Mouse (Mus musculus) limb, embryonic 12.5 days (tissue): ENCODE results near the gene Pten. TPM values are rescaled to one million over a fixed set of nuclear protein-coding genes. Genes with fewer than 3 reads are reported as not detected.

Source experiments
- ATAC-seq: fragments of 200-750 bp; cut with Nextera tagmentation; 2 replicates; pipeline ENCODE4 v1.8.0; 2017; ENCODE audit warnings: low read depth, moderate TSS enrichment; ENCODE audit not compliant: insufficient number of reproducible peaks, insufficient read depth, low FRiP score, low TSS enrichment
- H3K27ac ChIP-seq: fragments of 300-500 bp; sonication (generic); 2 replicates; pipeline ENCODE4 v1.5.1; 2016; ENCODE audit warnings: mild to moderate bottlenecking, moderate library complexity
- H3K27me3 ChIP-seq: fragments of 300-500 bp; sonication (generic); 2 replicates; pipeline ENCODE4 v1.6.1; 2016; ENCODE audit warnings: mild to moderate bottlenecking, moderate library complexity
- H3K36me3 ChIP-seq: fragments of 300-500 bp; sonication (generic); 2 replicates; pipeline ENCODE4 v1.6.1; 2016; ENCODE audit warnings: mild to moderate bottlenecking, moderate library complexity
- H3K4me1 ChIP-seq: fragments of 300-500 bp; sonication (generic); replicated peaks from 2 replicates; pipeline ENCODE4 v1.6.1; 2016
- H3K4me2 ChIP-seq: fragments of 300-500 bp; sonication (generic); 2 replicates; pipeline ENCODE4 v1.6.1; 2016; ENCODE audit warnings: mild to moderate bottlenecking, moderate library complexity
- H3K4me3 ChIP-seq: fragments of 300-500 bp; sonication (generic); replicated peaks from 2 replicates; pipeline ENCODE4 v1.5.1; 2016; ENCODE audit warnings: mild to moderate bottlenecking
- H3K9ac ChIP-seq: fragments of 300-500 bp; sonication (generic); replicated peaks from 2 replicates; pipeline ENCODE4 v1.6.1; 2016; ENCODE audit warnings: mild to moderate bottlenecking, moderate library complexity
- H3K9me3 ChIP-seq: fragments of 300-500 bp; sonication (generic); 2 replicates; pipeline ENCODE4 v1.6.1; 2016; ENCODE audit warnings: mild to moderate bottlenecking, moderate library complexity
- WGBS: fragments of 180-500 bp; shearing (Covaris S2); methylation state at CpG from one replicate; pipeline ENCODE4 v1.1.7; 2016; 5-methylcytosine and 5-hydroxymethylcytosine counted together
- polyA plus RNA-seq: library from polyadenylated mRNA; unstranded; fragments of >200 nt; fragmentation: Nextera tagmentation; extraction: Ambion mirVana; gene quantifications from 2 replicates; pipeline ENCODE4 v1.2.1, GENCODE M21; 2016

The Pten gene
- polyA plus RNA-seq, 1 experiment from 2014 or later, result 9.3 TPM

DNA sequence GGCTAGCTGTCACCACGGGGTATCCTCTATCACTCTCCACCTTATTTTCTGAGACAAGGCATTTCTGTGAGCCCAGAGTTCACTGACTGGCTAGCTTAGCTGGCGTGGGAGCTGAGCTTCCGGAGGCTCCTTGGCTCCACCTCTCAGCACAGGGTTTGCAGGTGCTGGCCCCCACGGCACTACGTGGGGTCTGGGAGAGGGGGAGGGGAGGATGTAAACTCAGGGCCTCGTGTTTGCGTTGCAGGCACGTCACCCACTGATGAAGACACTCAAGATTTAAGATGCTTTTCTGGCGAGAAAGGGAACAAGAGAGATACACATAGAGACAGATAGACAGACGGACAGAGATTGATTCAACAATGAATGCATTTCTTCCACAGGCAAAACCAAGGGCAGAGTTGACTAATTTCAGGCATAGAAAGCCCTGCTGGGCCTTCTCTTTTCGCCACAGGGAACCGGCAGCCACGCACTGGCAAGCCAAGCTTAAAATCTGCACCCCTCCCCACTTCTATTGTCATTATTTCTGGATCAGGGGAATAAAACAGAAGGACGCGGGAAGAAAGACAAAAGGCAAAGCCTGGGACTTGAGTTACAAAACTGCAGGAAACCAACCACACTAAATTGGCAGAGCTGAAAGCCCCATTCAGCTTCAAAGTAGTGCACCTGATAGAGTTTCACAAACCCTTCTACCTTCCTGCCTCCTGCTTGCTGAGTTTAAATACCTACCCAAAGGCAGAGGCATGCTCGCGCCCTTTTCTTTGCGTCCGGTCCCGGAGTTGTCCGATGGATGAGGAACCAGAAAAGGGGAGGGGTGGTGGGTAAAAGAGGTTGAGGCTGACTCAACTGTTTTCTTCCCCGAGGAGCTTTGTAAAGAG is 30.6 kb upstream of the Pten start:
- Histone ChIP-seq H3K27ac (no peak overlapping the region), H3K9ac (0 out of 2 replicates have a peak overlapping the region, but pooled peaks have one; percentile 4), H3K36me3 (no peaks in the 10 kb centered on the region), H3K9me3 (no peaks in the 10 kb centered on the region), H3K4me3 (peak overlapping the region; percentile 12), H3K27me3 (peaks cover 28% of the 10 kb centered on the region), H3K4me2 (peak overlapping the region; percentile 46), H3K4me1 (peaks cover 8% of the 10 kb centered on the region)
- no peak for ATAC-seq
- 5% methylated on average over 22 of the region's 22 CpGs for WGBS

GRCm38 (mm10) chr19:32729785-32730184 is 27.5 kb upstream of the Pten start:
- H3K27me3 ChIP-seq, result peaks cover 28% of the 10 kb centered on the region
- no peaks in the 10 kb centered on the region for H3K9me3 ChIP-seq
- whole genome bisulfite sequencing, result 82% methylated on average over 4 of the region's 4 CpGs
- no peak overlapping the region for H3K27ac ChIP-seq
- no peaks in the 10 kb centered on the region for H3K36me3 ChIP-seq
- no peak overlapping the region for H3K4me3 ChIP-seq
- peaks cover 8% of the 10 kb centered on the region for H3K4me1 ChIP-seq
- ATAC-seq, result no peak
- H3K4me2 ChIP-seq, result no peak overlapping the region
- no peak overlapping the region for H3K9ac ChIP-seq

GRCm38 (mm10) chr19:32732922-32733321 is 24.4 kb upstream of the Pten start:
- Histone ChIP-seq H3K4me2 (no peak overlapping the region), H3K27ac (no peak overlapping the region), H3K36me3 (no peaks in the 10 kb centered on the region), H3K9ac (no peak overlapping the region), H3K4me3 (no peak overlapping the region), H3K9me3 (no peaks in the 10 kb centered on the region), H3K27me3 (peaks cover 9% of the 10 kb centered on the region), H3K4me1 (no peaks in the 10 kb centered on the region)
- ATAC-seq, result no peak

- ATAC-seq, result no peak
- no peaks in the 10 kb centered on the region for H3K4me1 ChIP-seq
- H3K4me2 ChIP-seq, result no peak overlapping the region
- H3K9ac ChIP-seq, result no peak overlapping the region
- no peak overlapping the region for H3K4me3 ChIP-seq
- H3K27me3 ChIP-seq, result no peaks in the 10 kb centered on the region
- WGBS, result 88% methylated on average over 7 of the region's 7 CpGs
- no peaks in the 10 kb centered on the region for H3K9me3 ChIP-seq
- no peak overlapping the region for H3K27ac ChIP-seq
- H3K36me3 ChIP-seq, result no peaks in the 10 kb centered on the region
Measured at GRCm38 (mm10) chr19:32737844-32738243, 19.5 kb upstream of the Pten start.

DNA sequence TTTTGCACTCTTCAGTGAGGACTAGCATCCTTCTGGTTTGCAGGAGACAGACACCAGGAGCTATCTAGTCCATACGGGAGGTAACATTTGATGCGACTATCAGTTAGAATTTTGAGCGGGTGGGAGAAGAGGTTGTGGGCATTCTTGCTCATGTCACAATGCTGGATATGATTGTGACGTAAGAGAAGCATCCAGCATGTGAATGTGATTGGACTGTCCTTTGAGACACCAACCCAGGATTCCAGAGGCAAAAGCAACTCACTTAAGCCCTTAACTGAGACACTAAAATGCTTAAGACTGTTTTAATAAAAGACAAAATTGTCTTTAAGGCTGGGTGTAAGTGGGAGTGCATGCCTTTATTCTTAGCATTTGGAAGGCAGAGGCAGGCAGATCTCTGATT is 17.6 kb upstream of the Pten start, which contains the start of gene Atad1:
TSS of gene Atad1 (minus strand) at position 101 of the 400 bp plus-strand sequence.
- Histone ChIP-seq H3K9ac (no peak within 1 kb of the TSS), H3K36me3 (no peaks in the 10 kb centered on the region), H3K9me3 (no peaks in the 10 kb centered on the region), H3K4me2 (no peak within 1 kb of the TSS), H3K27ac (no peak within 1 kb of the TSS), H3K4me1 (no peaks in the 10 kb centered on the region), H3K4me3 (no peak within 1 kb of the TSS), H3K27me3 (no peaks in the 10 kb centered on the region)
- WGBS, result 93% methylated on average over 4 of the region's 4 CpGs
- ATAC-seq, result no peak

- Histone ChIP-seq H3K9me3 (no peaks in the 10 kb centered on the region), H3K27me3 (no peaks in the 10 kb centered on the region), H3K27ac (no peak overlapping the region), H3K36me3 (no peaks in the 10 kb centered on the region), H3K9ac (no peak overlapping the region), H3K4me3 (no peak overlapping the region), H3K4me1 (no peaks in the 10 kb centered on the region), H3K4me2 (no peak overlapping the region)
- WGBS, result 74% methylated on average over 4 of the region's 4 CpGs
- no peak for ATAC-seq
Measured at GRCm38 (mm10) chr19:32740641-32741345, 16.5 kb upstream of the Pten start.

- Histone ChIP-seq H3K27ac (no peak overlapping the region), H3K9ac (no peak overlapping the region), H3K4me3 (no peak overlapping the region), H3K9me3 (no peaks in the 10 kb centered on the region), H3K4me1 (no peaks in the 10 kb centered on the region; the same call in 1 of the 2 replicates), H3K4me2 (no peak overlapping the region), H3K36me3 (no peaks in the 10 kb centered on the region), H3K27me3 (peaks cover 7% of the 10 kb centered on the region)
- WGBS, result 23% methylated on average over 6 of the region's 6 CpGs
- ATAC-seq, result no peak
Measured at GRCm38 (mm10) chr19:32749425-32749824, 7.9 kb upstream of the Pten start.

- Histone ChIP-seq H3K9ac (no peak overlapping the region), H3K27ac (no peak overlapping the region), H3K4me1 (no peaks in the 10 kb centered on the region; the same call in 1 of the 2 replicates), H3K27me3 (peaks cover 16% of the 10 kb centered on the region), H3K4me2 (no peak overlapping the region), H3K36me3 (no peaks in the 10 kb centered on the region), H3K4me3 (no peak overlapping the region), H3K9me3 (no peaks in the 10 kb centered on the region)
- ATAC-seq, result no peak
- 89% methylated on average over 6 of the region's 6 CpGs for WGBS
Measured at GRCm38 (mm10) chr19:32752357-32752756, 4.9 kb upstream of the Pten start.

DNA sequence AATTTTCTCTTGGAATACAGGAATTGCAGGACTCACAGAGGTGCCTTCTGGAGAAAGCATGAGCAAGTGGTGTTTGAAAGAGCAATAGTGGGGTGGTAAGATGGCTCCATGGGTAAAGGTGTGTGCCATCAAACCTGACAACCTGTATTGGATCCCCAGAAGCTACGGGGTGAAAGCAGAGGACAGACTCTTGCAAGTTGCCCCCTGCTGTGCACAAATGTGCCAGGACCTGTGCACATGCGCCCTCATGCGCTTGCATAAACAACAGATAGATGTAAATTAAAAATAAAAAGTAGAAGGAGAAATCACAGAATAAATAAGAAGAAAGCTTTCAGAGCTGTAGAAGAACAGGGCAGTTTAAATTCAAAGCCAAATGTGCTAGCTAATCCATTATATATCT is 3.9 kb upstream of the Pten start:
- no peaks in the 10 kb centered on the region; the same call in 1 of the 2 replicates for H3K4me1 ChIP-seq
- no peaks in the 10 kb centered on the region for H3K36me3 ChIP-seq
- no peak overlapping the region for H3K9ac ChIP-seq
- H3K4me3 ChIP-seq, result no peak overlapping the region
- no peak for ATAC-seq
- H3K27ac ChIP-seq, result no peak overlapping the region
- H3K4me2 ChIP-seq, result no peak overlapping the region
- 71% methylated on average over 3 of the region's 3 CpGs for WGBS
- H3K27me3 ChIP-seq, result peaks cover 16% of the 10 kb centered on the region
- H3K9me3 ChIP-seq, result no peaks in the 10 kb centered on the region

- H3K4me2 ChIP-seq, result peak overlapping the region; percentile 95; the same call in 1 of the 2 replicates
- no peak overlapping the region for H3K4me3 ChIP-seq
- peaks cover 2% of the 10 kb centered on the region; the same call in 1 of the 2 replicates for H3K4me1 ChIP-seq
- no peak overlapping the region for H3K9ac ChIP-seq
- no peak overlapping the region for H3K27ac ChIP-seq
- no peak for ATAC-seq
- H3K36me3 ChIP-seq, result no peaks in the 10 kb centered on the region
- peaks cover 16% of the 10 kb centered on the region for H3K27me3 ChIP-seq
- WGBS, result 18% methylated on average over 15 of the region's 15 CpGs
- no peaks in the 10 kb centered on the region for H3K9me3 ChIP-seq
Measured at GRCm38 (mm10) chr19:32754188-32755000, 2.9 kb upstream of the Pten start.
